Mouse (Mus musculus): Measurements from ENCODE around the gene Eif3a.

Eif3a gene

DNA sequence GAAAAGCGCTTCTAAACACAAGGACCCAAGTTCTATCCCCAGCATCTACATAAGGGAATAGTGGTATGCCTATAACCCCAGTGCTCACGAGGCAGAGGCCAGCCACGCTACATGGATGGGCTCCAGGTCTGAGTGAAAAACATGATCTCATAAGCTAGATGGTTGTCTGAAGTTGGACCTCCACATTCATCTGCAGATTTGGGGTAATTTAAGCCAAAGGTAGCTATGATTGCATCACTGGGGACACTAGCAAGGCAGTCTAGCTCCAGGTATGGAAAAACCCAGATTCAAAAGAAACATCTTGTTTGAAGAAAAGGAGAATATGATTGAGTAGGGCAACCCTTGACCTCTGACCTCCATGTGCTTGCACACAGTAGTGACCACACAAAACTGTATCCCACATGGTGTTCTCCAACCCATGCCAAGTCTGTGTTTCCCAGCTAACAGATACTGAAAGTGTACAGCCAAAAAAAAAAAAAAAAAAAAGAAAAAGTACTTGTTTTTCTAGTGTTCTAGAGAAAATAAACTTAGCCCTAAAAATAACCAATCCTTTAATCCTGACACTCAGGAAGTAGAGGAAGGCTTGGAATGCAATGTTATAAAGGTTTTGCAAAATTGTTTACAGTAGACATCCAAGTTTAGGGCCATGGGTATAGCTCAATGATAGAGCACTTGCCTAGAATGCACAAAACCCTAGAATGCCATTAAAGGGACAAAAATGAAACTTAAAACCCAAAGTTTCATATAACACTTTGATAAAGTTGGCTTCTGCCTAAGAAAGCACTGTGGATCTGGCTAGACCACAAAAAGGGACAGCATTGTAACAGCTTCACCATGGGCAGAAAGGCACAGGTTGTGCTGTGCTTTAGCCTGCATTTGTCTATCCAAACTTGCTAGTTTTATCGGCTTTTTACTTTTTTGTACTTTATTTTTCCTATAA lies 31.3 kb downstream of the Eif3a start:
- in situ Hi-C loops (cut with MboI, MseI), result loop anchor here (25.0 kb wide), 2 partner anchors 1422 to 1447 kb away; partner anchors contain the start of genes Pdzd8 (in 1 of the 2) and Rps12-ps3 (in 1 of the 2)

DNA sequence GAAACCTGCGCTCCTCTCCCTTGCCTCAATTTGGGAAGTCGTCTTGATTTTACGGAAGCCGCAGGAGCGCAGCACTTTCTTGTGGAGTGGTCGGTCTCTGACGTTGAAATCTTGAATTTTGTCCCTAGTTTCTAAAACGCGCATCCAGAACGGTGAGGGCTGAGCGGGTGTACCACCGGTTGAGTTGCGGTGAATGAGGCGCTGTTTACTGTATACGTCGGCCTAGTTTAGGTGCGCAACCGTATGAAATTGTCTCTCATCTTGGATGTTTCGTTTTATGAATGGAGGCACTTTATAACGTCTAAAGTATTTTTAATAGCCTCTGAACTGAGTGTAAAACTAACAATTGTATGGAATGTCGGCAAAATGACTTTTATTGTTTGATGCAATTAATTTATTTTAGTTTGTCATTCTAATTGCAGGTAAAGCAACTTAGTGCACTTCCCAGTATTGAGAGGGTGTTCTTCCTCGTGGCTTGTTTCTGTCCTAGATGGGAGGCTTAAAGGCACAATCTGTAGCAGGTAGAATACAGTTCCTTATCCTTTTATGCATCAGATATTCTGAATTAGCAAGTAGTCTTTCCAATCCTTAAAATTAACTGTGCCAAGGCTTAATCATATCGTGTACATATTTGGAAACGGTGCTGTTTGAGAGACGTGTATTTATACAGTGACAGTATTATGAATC lies 33.2 kb downstream of the Eif3a start:
- in situ Hi-C loops (cut with MboI, MseI), result loop anchor here (25.0 kb wide), 2 partner anchors 1420 to 1445 kb away; partner anchors contain the start of genes Pdzd8 (in 1 of the 2) and Rps12-ps3 (in 1 of the 2)

GRCm38 (mm10) chr19:60756192-60757098 lies 34.0 kb downstream of the Eif3a start:
- in situ Hi-C loops (cut with MboI, MseI), result loop anchor here (25.0 kb wide), 2 partner anchors 1419 to 1444 kb away; partner anchors contain the start of genes Pdzd8 (in 1 of the 2) and Rps12-ps3 (in 1 of the 2)

GRCm38 (mm10) chr19:60755438-60756191 lies 34.8 kb downstream of the Eif3a start, which contains the start of gene Nanos1:
Gene Nanos1 (plus strand): TSS chr19:60755987.
- in situ Hi-C loops (cut with MboI, MseI), result loop anchor here (25.0 kb wide), 2 partner anchors 1418 to 1443 kb away; partner anchors contain the start of genes Pdzd8 (in 1 of the 2) and Rps12-ps3 (in 1 of the 2)

- in situ Hi-C loops (cut with MboI, MseI), result no loop called here
Measured at GRCm38 (mm10) chr19:60747801-60748200, 42.7 kb downstream of the Eif3a start.

DNA sequence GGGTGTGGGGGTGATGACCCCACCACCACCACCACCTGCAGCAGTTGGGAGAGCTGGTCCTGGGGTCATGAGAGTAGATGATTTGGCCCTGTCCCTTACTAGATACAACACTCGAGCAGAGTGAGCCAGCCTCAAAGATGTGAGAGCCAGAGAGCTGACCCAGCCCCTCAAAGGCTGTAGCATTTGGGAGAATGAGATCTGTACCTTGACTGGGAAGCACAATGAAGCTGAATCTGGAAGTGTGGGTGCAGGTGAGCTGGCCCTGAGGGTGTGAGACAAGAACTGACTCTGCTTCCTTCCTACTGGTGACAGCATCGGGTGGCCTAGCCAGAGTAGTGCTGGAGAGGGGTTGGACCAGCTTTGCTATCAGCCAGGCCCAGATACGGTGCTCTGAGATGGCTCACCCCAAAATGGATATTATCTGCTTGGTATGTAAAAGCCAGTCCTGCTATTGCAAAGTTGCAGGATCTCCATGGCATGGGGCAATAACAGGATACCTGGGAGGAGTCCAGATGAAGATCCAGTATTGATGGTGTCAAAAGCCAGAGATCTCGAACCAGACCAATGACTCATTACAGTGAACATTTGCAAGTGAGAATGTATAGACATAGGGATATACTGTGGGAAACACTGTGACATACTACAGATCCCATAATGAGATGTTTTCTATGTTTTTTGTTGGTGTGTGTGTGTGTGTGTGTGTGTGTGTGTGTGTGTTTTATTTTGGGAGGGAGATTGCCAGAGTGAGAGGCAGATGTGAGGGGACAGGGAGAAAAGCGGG lies 46.5 kb downstream of the Eif3a start:
- in situ Hi-C loops (cut with MboI, MseI), result no loop called here

GRCm38 (mm10) chr19:60740560-60740959 lies 49.9 kb downstream of the Eif3a start:
- in situ Hi-C loops (cut with MboI, MseI), result no loop called here

- in situ Hi-C loops (cut with MboI, MseI), result no loop called here
Measured at GRCm38 (mm10) chr19:60731966-60732365, 58.5 kb downstream of the Eif3a start.

DNA sequence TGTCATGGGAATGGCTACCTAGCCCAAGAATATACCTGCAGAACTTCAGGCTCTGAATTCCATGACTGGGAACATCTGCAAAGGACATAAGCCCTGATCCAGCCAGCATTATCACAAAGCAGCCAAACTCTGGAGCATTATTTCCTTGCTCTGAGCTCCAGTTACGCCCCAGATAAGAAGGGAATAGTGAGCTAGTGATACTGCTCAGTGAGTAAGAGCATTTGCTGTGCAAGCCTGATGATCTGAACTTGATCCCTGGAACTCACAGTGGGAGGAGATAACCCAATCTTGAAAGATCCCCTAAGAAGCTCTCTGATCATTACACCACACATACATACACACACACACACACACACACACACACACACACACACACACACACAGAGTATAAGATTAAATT lies 59.2 kb downstream of the Eif3a start:
- in situ Hi-C loops (cut with MboI, MseI), result no loop called here

DNA sequence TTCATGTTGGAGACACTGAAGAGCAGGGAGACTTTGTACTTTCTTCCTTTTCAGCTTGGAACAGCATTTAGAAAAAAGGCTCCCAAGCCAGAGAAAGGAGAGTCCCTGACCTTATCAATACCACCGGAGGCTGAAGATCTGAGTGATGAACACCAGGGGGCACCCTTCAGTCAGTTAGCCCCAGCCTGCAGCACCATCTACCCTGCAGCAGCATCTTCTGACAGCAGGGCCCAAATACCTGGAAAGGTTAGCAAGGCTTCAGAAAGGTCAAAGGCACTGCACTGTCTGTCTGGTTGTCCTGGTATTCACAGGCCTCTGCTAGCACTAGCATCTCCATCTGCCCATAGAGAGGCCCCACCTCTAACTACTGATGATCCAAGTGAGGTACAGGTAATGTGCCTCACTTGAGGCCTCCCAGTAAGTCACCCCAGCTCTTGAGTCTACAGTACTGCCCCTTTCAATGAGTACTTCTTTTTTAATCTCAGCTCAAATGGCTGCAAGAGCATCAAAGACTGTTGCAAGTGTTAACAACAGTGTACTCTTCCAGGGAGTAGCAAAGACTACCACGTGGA lies 60.1 kb downstream of the Eif3a start:
- in situ Hi-C loops (cut with MboI, MseI), result no loop called here

GRCm38 (mm10) chr19:60716381-60716780 lies 74.1 kb downstream of the Eif3a start:
- in situ Hi-C loops (cut with MboI, MseI), result no loop called here

- in situ Hi-C loops (cut with MboI, MseI), result no loop called here
Measured at GRCm38 (mm10) chr19:60712577-60712976, 77.9 kb downstream of the Eif3a start.
